25 mouse cellular contexts compared by ENCODE assay signal in genomic region chr12:40398916-40399315, GRCm38 (mm10). TPM values are rescaled to one million over a fixed set of nuclear protein-coding genes. Genes with fewer than 3 reads are reported as not detected.
A peak's percentile ranks its signal among the peaks of the same experiment; 100 is the strongest.
DNase-seq lines count a peak whose midpoint lies in the region; ATAC-seq lines count a peak whose summit lies in the region.
"Had no signal": no experiment of that assay in that cellular context is flagged by ENCODE, and none has a peak within 500 bp of the region (broad histone marks: within the 10 kb centered on the region; RNA-seq: fewer than 3 reads in every experiment).

No protein-coding gene starts in this region.

- 59% methylated on average over 2 of the region's 2 CpGs for WGBS in hindbrain, embryonic 12.5 days
- 71% methylated on average over 2 of the region's 2 CpGs for WGBS in hindbrain, embryonic 10.5 days
- WGBS in midbrain, embryonic 11.5 days: 75% methylated on average over 2 of the region's 2 CpGs
- 61% methylated on average over 2 of the region's 2 CpGs for WGBS in midbrain, embryonic 14.5 days
- 54% methylated on average over 2 of the region's 2 CpGs for WGBS in hindbrain, embryonic 16.5 days
- 58% methylated on average over 2 of the region's 2 CpGs for WGBS in neural tube, embryonic 14.5 days
- WGBS in liver, embryonic 12.5 days (ENCODE audit: insufficient replicate concordance): 86% methylated on average over 2 of the region's 2 CpGs

- no peak for DNase-seq in hindbrain, embryonic 10.5 days (ENCODE audit: low spot score)
- DNase-seq in midbrain, embryonic 11.5 days (ENCODE audit: low spot score, missing footprints): no peak
- DNase-seq in midbrain, embryonic 14.5 days: no peak
- no peak for DNase-seq in retina, embryonic 14.5 days (ENCODE audit: low spot score)
- DNase-seq: adrenal gland, adult 8-10 months; adrenal gland, postnatal 25 days; cerebellum, adult 11-12 months; cerebellum, adult 8-10 months; cerebellum, postnatal 10 days; cerebellum, postnatal 36 days; embryo, embryonic 11 days; gastrocnemius, postnatal 10 days; gastrocnemius, postnatal 36 days had no signal

- H3K9me3 ChIP-seq in hindbrain, embryonic 12.5 days (replicated peaks): no peaks in the 10 kb centered on the region
- H3K9me3 ChIP-seq in hindbrain, embryonic 10.5 days: 0 out of 2 replicates have a peak, but pooled peaks cover 3% of the 10 kb centered on the region
- H3K9me3 ChIP-seq in midbrain, embryonic 11.5 days (ENCODE audit: control insufficient read depth, low read length): no peaks in the 10 kb centered on the region
- 0 out of 2 replicates have a peak, but pooled peaks cover 3% of the 10 kb centered on the region for H3K9me3 ChIP-seq in midbrain, embryonic 14.5 days (ENCODE audit: control insufficient read depth, low read length)
- no peaks in the 10 kb centered on the region for H3K9me3 ChIP-seq in hindbrain, embryonic 16.5 days (ENCODE audit: control insufficient read depth, low read length)
- no peaks in the 10 kb centered on the region for H3K9me3 ChIP-seq in neural tube, embryonic 14.5 days (ENCODE audit: control insufficient read depth, low read length)
- H3K9me3 ChIP-seq in liver, embryonic 12.5 days (replicated peaks): no peaks in the 10 kb centered on the region
- H3K9me3 ChIP-seq: embryonic facial prominence, embryonic 10.5 days; forebrain, embryonic 12.5 days; forebrain, embryonic 15.5 days had no signal

- ATAC-seq in hindbrain, embryonic 12.5 days (ENCODE audit: low FRiP score): 0 out of 2 replicates have a peak, but pooled peaks have one; percentile 40
- ATAC-seq in midbrain, embryonic 11.5 days (ENCODE audit: low FRiP score): peak; percentile 55; the same call in 1 of the 2 replicates
- no peak for ATAC-seq in midbrain, embryonic 14.5 days (ENCODE audit: low FRiP score, low TSS enrichment)
- ATAC-seq in hindbrain, embryonic 16.5 days: peak; percentile 74
- peak; percentile 86 for ATAC-seq in neural tube, embryonic 14.5 days (ENCODE audit: low read depth)
- ATAC-seq in liver, embryonic 12.5 days: no peak
- ATAC-seq: activated CD4-positive, CD25-positive, alpha-beta regulatory T cell, adult 4 months; forebrain, embryonic 15.5 days; inflammation-experienced regulatory T-cells, adult 6 months had no signal

- no peak overlapping the region for H3K4me3 ChIP-seq in hindbrain, embryonic 12.5 days
- H3K4me3 ChIP-seq in hindbrain, embryonic 10.5 days: no peak overlapping the region
- no peak overlapping the region for H3K4me3 ChIP-seq in midbrain, embryonic 11.5 days (ENCODE audit: low read depth, low read length)
- no peak overlapping the region for H3K4me3 ChIP-seq in midbrain, embryonic 14.5 days (replicated peaks; ENCODE audit: low read depth, low read length)
- H3K4me3 ChIP-seq in hindbrain, embryonic 16.5 days (ENCODE audit: low read length): no peak overlapping the region
- no peak overlapping the region for H3K4me3 ChIP-seq in neural tube, embryonic 14.5 days (ENCODE audit: low read depth, low read length)
- no peak overlapping the region for H3K4me3 ChIP-seq in liver, embryonic 12.5 days
- H3K4me3 ChIP-seq: embryonic facial prominence, embryonic 10.5 days; embryonic facial prominence, embryonic 13.5 days; erythroblast, embryonic 14.5 days; forebrain, embryonic 12.5 days; forebrain, embryonic 15.5 days had no signal

- H3K27ac ChIP-seq in hindbrain, embryonic 12.5 days: no peak overlapping the region
- H3K27ac ChIP-seq in hindbrain, embryonic 10.5 days: no peak overlapping the region
- H3K27ac ChIP-seq in midbrain, embryonic 11.5 days (ENCODE audit: low read depth, low read length): no peak overlapping the region
- H3K27ac ChIP-seq in midbrain, embryonic 14.5 days (replicated peaks; ENCODE audit: low read depth, low read length): no peak overlapping the region
- H3K27ac ChIP-seq in hindbrain, embryonic 16.5 days (ENCODE audit: low read depth, low read length): no peak overlapping the region
- no peak overlapping the region for H3K27ac ChIP-seq in neural tube, embryonic 14.5 days (ENCODE audit: low read depth, low read length)
- no peak overlapping the region for H3K27ac ChIP-seq in liver, embryonic 12.5 days
- H3K27ac ChIP-seq: embryonic facial prominence, embryonic 10.5 days; embryonic facial prominence, embryonic 13.5 days; forebrain, embryonic 12.5 days; forebrain, embryonic 15.5 days had no signal

- H3K9ac ChIP-seq in hindbrain, embryonic 12.5 days: no peak overlapping the region
- H3K9ac ChIP-seq in midbrain, embryonic 11.5 days (ENCODE audit: low read length): no peak overlapping the region
- no peak overlapping the region for H3K9ac ChIP-seq in midbrain, embryonic 14.5 days (replicated peaks; ENCODE audit: low read length)
- no peak overlapping the region for H3K9ac ChIP-seq in hindbrain, embryonic 16.5 days (ENCODE audit: low read depth, low read length)
- H3K9ac ChIP-seq in neural tube, embryonic 14.5 days (replicated peaks; ENCODE audit: low read depth, low read length): no peak overlapping the region
- H3K9ac ChIP-seq in liver, embryonic 12.5 days: no peak overlapping the region
- H3K9ac ChIP-seq: embryonic facial prominence, embryonic 13.5 days; forebrain, embryonic 12.5 days; forebrain, embryonic 15.5 days had no signal

- no peaks in the 10 kb centered on the region for H3K36me3 ChIP-seq in hindbrain, embryonic 12.5 days
- peaks cover 14% of the 10 kb centered on the region for H3K36me3 ChIP-seq in hindbrain, embryonic 10.5 days
- H3K36me3 ChIP-seq in midbrain, embryonic 11.5 days (ENCODE audit: control insufficient read depth, insufficient read depth, low read length): no peaks in the 10 kb centered on the region
- H3K36me3 ChIP-seq in midbrain, embryonic 14.5 days (ENCODE audit: control insufficient read depth, insufficient read depth, low read length): no peaks in the 10 kb centered on the region
- no peaks in the 10 kb centered on the region for H3K36me3 ChIP-seq in hindbrain, embryonic 16.5 days (ENCODE audit: control insufficient read depth, insufficient read depth, low read length)
- H3K36me3 ChIP-seq in neural tube, embryonic 14.5 days (ENCODE audit: control insufficient read depth, insufficient read depth, low read length): no peaks in the 10 kb centered on the region
- peaks cover 6% of the 10 kb centered on the region; the same call in 1 of the 2 replicates for H3K36me3 ChIP-seq in liver, embryonic 12.5 days
- H3K36me3 ChIP-seq: embryonic facial prominence, embryonic 13.5 days; forebrain, embryonic 12.5 days; forebrain, embryonic 15.5 days had no signal

- no peak overlapping the region for H3K4me2 ChIP-seq in hindbrain, embryonic 12.5 days (replicated peaks)
- no peak overlapping the region for H3K4me2 ChIP-seq in midbrain, embryonic 11.5 days
- no peak overlapping the region for H3K4me2 ChIP-seq in midbrain, embryonic 14.5 days (ENCODE audit: low read length)
- H3K4me2 ChIP-seq in hindbrain, embryonic 16.5 days (ENCODE audit: low read length): no peak overlapping the region
- H3K4me2 ChIP-seq in neural tube, embryonic 14.5 days (ENCODE audit: low read depth, low read length): no peak overlapping the region
- no peak overlapping the region for H3K4me2 ChIP-seq in liver, embryonic 12.5 days
- H3K4me2 ChIP-seq: embryonic facial prominence, embryonic 13.5 days; forebrain, embryonic 12.5 days; forebrain, embryonic 15.5 days; heart, embryonic 11.5 days had no signal

- H3K4me1 ChIP-seq in hindbrain, embryonic 12.5 days: no peaks in the 10 kb centered on the region
- H3K4me1 ChIP-seq in hindbrain, embryonic 10.5 days (replicated peaks): no peaks in the 10 kb centered on the region
- no peaks in the 10 kb centered on the region for H3K4me1 ChIP-seq in midbrain, embryonic 11.5 days (ENCODE audit: control insufficient read depth, insufficient read depth, low read length)
- H3K4me1 ChIP-seq in midbrain, embryonic 14.5 days (ENCODE audit: control insufficient read depth, insufficient read depth, low read length): no peaks in the 10 kb centered on the region
- H3K4me1 ChIP-seq in hindbrain, embryonic 16.5 days (ENCODE audit: control insufficient read depth, insufficient read depth, low read depth, low read length): no peaks in the 10 kb centered on the region
- no peaks in the 10 kb centered on the region for H3K4me1 ChIP-seq in neural tube, embryonic 14.5 days (ENCODE audit: control insufficient read depth, insufficient read depth, low read length)
- H3K4me1 ChIP-seq in liver, embryonic 12.5 days: no peaks in the 10 kb centered on the region
- H3K4me1 ChIP-seq: embryonic facial prominence, embryonic 10.5 days; embryonic facial prominence, embryonic 13.5 days; forebrain, embryonic 12.5 days; forebrain, embryonic 15.5 days had no signal

- no peaks in the 10 kb centered on the region for H3K27me3 ChIP-seq in hindbrain, embryonic 12.5 days
- no peaks in the 10 kb centered on the region for H3K27me3 ChIP-seq in hindbrain, embryonic 10.5 days (ENCODE audit: insufficient read depth, poor library complexity, severe bottlenecking)
- H3K27me3 ChIP-seq in midbrain, embryonic 11.5 days (ENCODE audit: control insufficient read depth, insufficient read depth, low read length): no peaks in the 10 kb centered on the region
- H3K27me3 ChIP-seq in midbrain, embryonic 14.5 days (ENCODE audit: control insufficient read depth, insufficient read depth, low read length): no peaks in the 10 kb centered on the region
- H3K27me3 ChIP-seq in hindbrain, embryonic 16.5 days (replicated peaks; ENCODE audit: control insufficient read depth, insufficient read depth, low read length): no peaks in the 10 kb centered on the region
- no peaks in the 10 kb centered on the region for H3K27me3 ChIP-seq in neural tube, embryonic 14.5 days (ENCODE audit: control insufficient read depth, insufficient read depth, low read length)
- no peaks in the 10 kb centered on the region for H3K27me3 ChIP-seq in liver, embryonic 12.5 days (replicated peaks)
- H3K27me3 ChIP-seq: embryonic facial prominence, embryonic 13.5 days; forebrain, embryonic 12.5 days; forebrain, embryonic 15.5 days had no signal

RNA-seq across cellular contexts. Expression of gene Zfp277, which starts 46.8 kb away (rescaled TPM):
- polyA plus RNA-seq in hindbrain, embryonic 12.5 days (2016; fragmentation: Nextera tagmentation; extraction: Ambion mirVana): 32.3 and 33.8 TPM in 2 replicates
- polyA plus RNA-seq in hindbrain, embryonic 10.5 days (2016; fragmentation: Nextera tagmentation; extraction: Ambion mirVana): 36.0 and 37.8 TPM in 2 replicates
- polyA plus RNA-seq in midbrain, embryonic 11.5 days (2014; fragmentation: Nextera tagmentation; extraction: Ambion mirVana): 40.0 and 43.7 TPM in 2 replicates
- polyA plus RNA-seq in midbrain, embryonic 14.5 days (2014; fragmentation: Nextera tagmentation; extraction: Ambion mirVana): 31.8 and 32.1 TPM in 2 replicates
- polyA plus RNA-seq in hindbrain, embryonic 16.5 days (2015; fragmentation: Nextera tagmentation; extraction: Ambion mirVana): 30.9 and 33.0 TPM in 2 replicates
- polyA plus RNA-seq in neural tube, embryonic 14.5 days (2014; fragmentation: Nextera tagmentation; extraction: Ambion mirVana): 30.6 and 31.2 TPM in 2 replicates
- 11.6 and 12.1 TPM in 2 replicates for polyA plus RNA-seq in liver, embryonic 12.5 days (2016; fragmentation: Nextera tagmentation; extraction: Ambion mirVana)

RNA-seq across cellular contexts. Expression of gene Dock4, which starts 46.8 kb away (rescaled TPM):
- polyA plus RNA-seq in hindbrain, embryonic 12.5 days (2016; fragmentation: Nextera tagmentation; extraction: Ambion mirVana): 42.5 and 45.0 TPM in 2 replicates
- polyA plus RNA-seq in hindbrain, embryonic 10.5 days (2016; fragmentation: Nextera tagmentation; extraction: Ambion mirVana): 17.6 and 25.1 TPM in 2 replicates
- 10.2 and 12.6 TPM in 2 replicates for polyA plus RNA-seq in midbrain, embryonic 11.5 days (2014; fragmentation: Nextera tagmentation; extraction: Ambion mirVana)
- 30.5 and 34.3 TPM in 2 replicates for polyA plus RNA-seq in midbrain, embryonic 14.5 days (2014; fragmentation: Nextera tagmentation; extraction: Ambion mirVana)
- 27.9 and 28.9 TPM in 2 replicates for polyA plus RNA-seq in hindbrain, embryonic 16.5 days (2015; fragmentation: Nextera tagmentation; extraction: Ambion mirVana)
- 43.0 and 45.4 TPM in 2 replicates for polyA plus RNA-seq in neural tube, embryonic 14.5 days (2014; fragmentation: Nextera tagmentation; extraction: Ambion mirVana)
- 2.2 and 2.6 TPM in 2 replicates for polyA plus RNA-seq in liver, embryonic 12.5 days (2016; fragmentation: Nextera tagmentation; extraction: Ambion mirVana)

Comparison
In these comparisons a context has a peak if more than half of its experiments do, and no peak if none do; other contexts are left out.
1. ATAC-seq: peak in hindbrain, embryonic 12.5 days (single experiment), midbrain, embryonic 11.5 days (single experiment), hindbrain, embryonic 16.5 days (single experiment) and neural tube, embryonic 14.5 days (single experiment); none in midbrain, embryonic 14.5 days (single experiment) and liver, embryonic 12.5 days (single experiment).